Mouse (Mus musculus) hindbrain, embryonic 16.5 days (tissue): ENCODE measurements around the gene Slc22a21. TPM values are rescaled to one million over a fixed set of nuclear protein-coding genes. Genes with fewer than 3 reads are reported as not detected.

Experiments
- ATAC-seq: fragments of 200-750 bp; cut with Nextera tagmentation; 2 replicates; pipeline ENCODE4 v1.8.0; 2017; ENCODE audit warnings: moderate TSS enrichment, moderate library complexity
- H3K27ac ChIP-seq: fragments of 300-500 bp; sonication (generic); 2 replicates; pipeline ENCODE4 v1.5.1; 2014; ENCODE audit warnings: low read depth, mild to moderate bottlenecking, control low read depth, low read length, moderate library complexity
- H3K27me3 ChIP-seq: fragments of 300-500 bp; sonication (generic); replicated peaks from 2 replicates; pipeline ENCODE4 v1.6.1; 2014; ENCODE audit warnings: low read length; ENCODE audit not compliant: control insufficient read depth, insufficient read depth
- H3K36me3 ChIP-seq: fragments of 300-500 bp; sonication (generic); 2 replicates; pipeline ENCODE4 v1.6.1; 2014; ENCODE audit warnings: mild to moderate bottlenecking, low read length, moderate library complexity, mixed read lengths; ENCODE audit not compliant: control insufficient read depth, insufficient read depth
- H3K4me1 ChIP-seq: fragments of 300-500 bp; sonication (generic); 2 replicates; pipeline ENCODE4 v1.6.1; 2014; ENCODE audit warnings: low read depth, low read length; ENCODE audit not compliant: control insufficient read depth, insufficient read depth
- H3K4me2 ChIP-seq: fragments of 300-500 bp; sonication (generic); 2 replicates; pipeline ENCODE4 v1.6.1; 2014; ENCODE audit warnings: mild to moderate bottlenecking, low read length, control low read depth, moderate library complexity
- H3K4me3 ChIP-seq: fragments of 300-500 bp; sonication (generic); 2 replicates; pipeline ENCODE4 v1.5.1; 2014; ENCODE audit warnings: mild to moderate bottlenecking, low read length, control low read depth, moderate library complexity
- H3K9ac ChIP-seq: fragments of 300-500 bp; sonication (generic); 2 replicates; pipeline ENCODE4 v1.6.1; 2014; ENCODE audit warnings: low read depth, mild to moderate bottlenecking, control low read depth, low read length, moderate library complexity
- H3K9me3 ChIP-seq: fragments of 300-500 bp; sonication (generic); 2 replicates; pipeline ENCODE4 v1.6.1; 2014; ENCODE audit warnings: mild to moderate bottlenecking, low read length, moderate library complexity; ENCODE audit not compliant: control insufficient read depth
- WGBS: fragments of 180-500 bp; shearing (Covaris S2); extraction: QIAGEN DNeasy Blood & Tissue Kit; methylation state at CpG from one replicate; pipeline ENCODE4 v1.1.7; 2014; 5-methylcytosine and 5-hydroxymethylcytosine counted together
- polyA plus RNA-seq: library from polyadenylated mRNA; unstranded; fragments of >200 nt; fragmentation: Nextera tagmentation; extraction: Ambion mirVana; gene quantifications from 2 replicates; pipeline ENCODE4 v1.2.1, GENCODE M21; 2015

Gene Slc22a21
- polyA plus RNA-seq, 1 experiment from 2014 or later: 5.1 TPM

DNA sequence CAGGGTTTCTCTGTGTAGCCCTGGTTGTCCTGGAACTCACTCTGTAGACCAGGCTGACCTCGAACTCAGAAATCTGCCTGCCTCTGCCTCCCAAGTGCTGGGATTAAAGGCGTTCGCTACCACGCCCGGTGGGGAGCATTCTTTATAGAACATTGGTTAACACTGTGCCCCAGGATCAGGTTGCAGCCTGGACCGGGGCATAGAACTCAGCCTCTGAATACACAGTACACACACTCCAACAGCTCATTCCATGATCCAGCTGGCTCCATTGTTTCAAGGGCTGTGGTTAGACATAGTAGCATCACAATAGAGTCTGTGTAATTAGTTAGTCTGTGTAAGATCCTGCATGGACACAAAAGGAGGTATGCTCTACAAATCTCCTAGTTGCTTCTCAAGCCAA is 80.2 kb downstream of the Slc22a21 start:
- no peaks in the 10 kb centered on the region for H3K27me3 ChIP-seq
- no peak for ATAC-seq
- H3K4me3 ChIP-seq: no peak overlapping the region
- no peak overlapping the region for H3K9ac ChIP-seq
- H3K27ac ChIP-seq: no peak overlapping the region
- no peak overlapping the region for H3K4me2 ChIP-seq
- H3K9me3 ChIP-seq: no peaks in the 10 kb centered on the region
- no peaks in the 10 kb centered on the region for H3K36me3 ChIP-seq
- 85% methylated on average over 6 of the region's 6 CpGs for WGBS
- H3K4me1 ChIP-seq: no peaks in the 10 kb centered on the region

Other genes with a start within 250 kb of the Slc22a21 start
- 3.5 and 3.9 TPM in 2 replicates for gene Irf1, start 210.3 kb downstream of the Slc22a21 start, polyA plus RNA-seq
- not detected in 2 replicates for gene Gm17334, start 207.1 kb downstream of the Slc22a21 start, polyA plus RNA-seq
- gene Gm12216, start 121.1 kb downstream of the Slc22a21 start, polyA plus RNA-seq: 0.40 and 0.52 TPM in 2 replicates
- gene Slc22a5, start 88.7 kb downstream of the Slc22a21 start, polyA plus RNA-seq: 11.1 and 12.4 TPM in 2 replicates
- gene Slc22a4, start 47.8 kb upstream of the Slc22a21 start, polyA plus RNA-seq: 4.9 and 7.2 TPM in 2 replicates
- 37.4 and 38.4 TPM in 2 replicates for gene Pdlim4, start 88.7 kb upstream of the Slc22a21 start, polyA plus RNA-seq
- 12.3 and 15.1 TPM in 2 replicates for gene P4ha2, start 119.8 kb upstream of the Slc22a21 start, polyA plus RNA-seq